Mouse (Mus musculus): ENCODE results near the gene Mga. TPM values are rescaled to one million over a fixed set of nuclear protein-coding genes. Genes with fewer than 3 reads are reported as not detected.

Mga gene
- 11.3 and 22.1 TPM in 2 replicates for polyA plus RNA-seq (2011; ENCODE audit: insufficient read depth, insufficient read length, low replicate concordance, missing spikeins)

DNA sequence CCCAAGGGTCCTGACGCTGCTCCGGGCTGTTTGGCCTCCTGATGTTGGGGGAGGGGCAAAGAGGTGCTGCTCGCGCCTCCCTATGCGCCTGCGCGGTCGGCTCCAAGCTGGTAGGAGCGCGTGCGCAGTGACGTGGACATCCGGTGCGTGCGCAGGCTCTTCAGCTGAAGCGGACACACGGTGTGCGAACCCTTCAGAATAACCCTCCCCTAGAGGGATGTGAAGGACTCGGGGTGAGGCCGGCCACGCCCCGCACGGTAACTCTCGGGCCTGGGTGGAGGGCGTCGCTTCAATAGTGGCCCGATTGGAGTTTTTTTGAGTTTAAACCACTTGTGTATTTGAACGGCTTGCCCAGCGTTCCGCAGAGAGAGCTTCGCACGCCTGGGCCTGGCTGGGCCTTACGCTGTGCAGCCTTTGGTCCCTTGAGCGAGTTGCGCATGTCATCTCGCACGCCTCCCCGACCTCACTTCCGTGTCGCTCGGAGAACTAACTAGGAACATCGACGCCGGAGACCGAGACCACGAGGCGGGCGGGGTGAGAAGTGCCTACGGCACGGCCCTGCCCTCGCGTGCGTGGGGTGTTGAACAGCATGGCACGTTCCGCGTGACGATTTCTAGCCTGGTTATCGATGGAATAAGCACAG, at the start of gene Mga:
Mga (plus strand) TSS at position 139 of the 643 bp plus-strand sequence.
- no peak for TF ChIP-seq CTCF (IDR thresholded peaks at IDR 0.05; ENCODE audit: control insufficient read depth, insufficient read depth, low read length)
- peak; percentile 50; the same call in 1 of the 2 replicates for TF ChIP-seq POLR2A (IDR thresholded peaks at IDR 0.05; ENCODE audit: borderline replicate concordance, control insufficient read depth, low read depth, low read length)
- Histone ChIP-seq H3K27ac (ENCODE audit: control insufficient read depth, insufficient read depth, low read depth, low read length, poor library complexity) (peak within 1 kb of the TSS; percentile 86), H3K4me3 (replicated peaks; ENCODE audit: control insufficient read depth, low read depth, low read length) (peak within 1 kb of the TSS; percentile 78), H3K4me1 (ENCODE audit: control insufficient read depth, insufficient read depth, low read length) (peaks cover 2% of the 10 kb centered on the region; the same call in 1 of the 2 replicates)
- WGBS = under 1% methylated on average over 58 of the region's 58 CpGs

DNA sequence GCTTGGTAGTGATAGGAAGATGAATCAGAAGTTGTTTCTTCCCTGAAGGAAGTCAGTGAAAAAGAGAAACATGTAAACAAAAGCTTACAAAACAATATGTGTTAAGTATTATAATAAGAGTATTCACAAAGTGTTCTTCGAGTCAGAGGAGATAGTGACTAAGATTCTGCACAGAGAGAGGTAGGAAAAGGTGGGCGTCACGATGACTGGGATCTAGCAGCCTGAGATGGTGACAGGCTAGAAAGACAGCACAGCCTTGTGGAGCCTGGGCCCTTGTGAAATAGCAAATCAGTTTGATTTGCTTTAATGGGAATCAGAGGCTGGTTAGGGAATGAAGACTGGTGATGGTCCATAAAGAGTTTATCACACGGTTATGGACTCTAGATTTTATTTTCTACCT, 43.2 kb upstream of the Mga start:
- TF ChIP-seq POLR2A (IDR thresholded peaks at IDR 0.05; ENCODE audit: borderline replicate concordance, control insufficient read depth, low read depth, low read length) = no peak
- no peak for TF ChIP-seq CTCF (IDR thresholded peaks at IDR 0.05; ENCODE audit: control insufficient read depth, insufficient read depth, low read length)
- Histone ChIP-seq H3K4me3 (replicated peaks; ENCODE audit: control insufficient read depth, low read depth, low read length) (no peak overlapping the region), H3K4me1 (ENCODE audit: control insufficient read depth, insufficient read depth, low read length) (no peaks in the 10 kb centered on the region), H3K27ac (ENCODE audit: control insufficient read depth, insufficient read depth, low read depth, low read length, poor library complexity) (no peak overlapping the region)
- WGBS = 82% methylated on average over 4 of the region's 4 CpGs

DNA sequence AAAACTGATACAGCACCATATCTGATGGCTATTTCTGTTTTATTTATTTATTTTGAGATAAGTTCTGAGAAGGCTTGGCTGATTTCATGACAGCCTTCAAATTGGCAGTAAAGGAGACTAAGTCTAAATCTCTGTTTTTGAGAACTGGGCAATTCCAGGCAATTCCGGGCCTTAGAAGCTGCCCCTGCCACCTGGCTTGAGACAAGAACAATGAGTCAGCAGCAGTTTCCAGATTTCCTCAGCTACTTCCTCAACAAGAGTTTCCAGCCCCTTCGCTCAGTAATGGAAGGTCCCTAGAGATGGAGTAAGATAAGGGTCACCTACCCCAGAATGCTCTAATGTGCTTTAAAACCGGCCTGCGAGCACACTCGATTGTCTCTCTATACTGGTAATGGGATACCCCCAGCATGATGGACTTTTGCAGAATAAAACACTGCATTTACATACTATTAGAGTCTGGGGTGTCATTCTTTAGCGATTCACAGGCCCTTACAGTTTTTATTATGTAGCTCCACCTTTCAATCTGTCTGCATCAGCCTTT, 41.6 kb upstream of the Mga start:
- no peak overlapping the region for H3K4me3 ChIP-seq (replicated peaks; ENCODE audit: control insufficient read depth, low read depth, low read length)
- no peak overlapping the region for H3K27ac ChIP-seq (ENCODE audit: control insufficient read depth, insufficient read depth, low read depth, low read length, poor library complexity)
- WGBS = 69% methylated on average over 6 of the region's 6 CpGs
- TF ChIP-seq POLR2A (IDR thresholded peaks at IDR 0.05; ENCODE audit: borderline replicate concordance, control insufficient read depth, low read depth, low read length) (no peak), CTCF (IDR thresholded peaks at IDR 0.05; ENCODE audit: control insufficient read depth, insufficient read depth, low read length) (no peak)
- H3K4me1 ChIP-seq (ENCODE audit: control insufficient read depth, insufficient read depth, low read length) = no peaks in the 10 kb centered on the region

- H3K4me3 ChIP-seq (replicated peaks; ENCODE audit: control insufficient read depth, low read depth, low read length) = no peak overlapping the region
- WGBS = 81% methylated on average over 2 of the region's 2 CpGs
- no peak overlapping the region for H3K27ac ChIP-seq (ENCODE audit: control insufficient read depth, insufficient read depth, low read depth, low read length, poor library complexity)
- no peak for TF ChIP-seq POLR2A (IDR thresholded peaks at IDR 0.05; ENCODE audit: borderline replicate concordance, control insufficient read depth, low read depth, low read length)
- no peak for TF ChIP-seq CTCF (IDR thresholded peaks at IDR 0.05; ENCODE audit: control insufficient read depth, insufficient read depth, low read length)
- no peaks in the 10 kb centered on the region for H3K4me1 ChIP-seq (ENCODE audit: control insufficient read depth, insufficient read depth, low read length)
These were observed 39.7 kb upstream of the Mga start for GRCm38 (mm10) chr2:119857341-119857740.

GRCm38 (mm10) chr2:119864484-119864883, 32.5 kb upstream of the Mga start:
- Histone ChIP-seq H3K27ac (ENCODE audit: control insufficient read depth, insufficient read depth, low read depth, low read length, poor library complexity) (no peak overlapping the region), H3K4me1 (ENCODE audit: control insufficient read depth, insufficient read depth, low read length) (no peaks in the 10 kb centered on the region), H3K4me3 (replicated peaks; ENCODE audit: control insufficient read depth, low read depth, low read length) (no peak overlapping the region)
- 56% methylated on average over 4 of the region's 4 CpGs for WGBS
- TF ChIP-seq POLR2A (IDR thresholded peaks at IDR 0.05; ENCODE audit: borderline replicate concordance, control insufficient read depth, low read depth, low read length) = no peak
- TF ChIP-seq CTCF (IDR thresholded peaks at IDR 0.05; ENCODE audit: control insufficient read depth, insufficient read depth, low read length) = no peak

DNA sequence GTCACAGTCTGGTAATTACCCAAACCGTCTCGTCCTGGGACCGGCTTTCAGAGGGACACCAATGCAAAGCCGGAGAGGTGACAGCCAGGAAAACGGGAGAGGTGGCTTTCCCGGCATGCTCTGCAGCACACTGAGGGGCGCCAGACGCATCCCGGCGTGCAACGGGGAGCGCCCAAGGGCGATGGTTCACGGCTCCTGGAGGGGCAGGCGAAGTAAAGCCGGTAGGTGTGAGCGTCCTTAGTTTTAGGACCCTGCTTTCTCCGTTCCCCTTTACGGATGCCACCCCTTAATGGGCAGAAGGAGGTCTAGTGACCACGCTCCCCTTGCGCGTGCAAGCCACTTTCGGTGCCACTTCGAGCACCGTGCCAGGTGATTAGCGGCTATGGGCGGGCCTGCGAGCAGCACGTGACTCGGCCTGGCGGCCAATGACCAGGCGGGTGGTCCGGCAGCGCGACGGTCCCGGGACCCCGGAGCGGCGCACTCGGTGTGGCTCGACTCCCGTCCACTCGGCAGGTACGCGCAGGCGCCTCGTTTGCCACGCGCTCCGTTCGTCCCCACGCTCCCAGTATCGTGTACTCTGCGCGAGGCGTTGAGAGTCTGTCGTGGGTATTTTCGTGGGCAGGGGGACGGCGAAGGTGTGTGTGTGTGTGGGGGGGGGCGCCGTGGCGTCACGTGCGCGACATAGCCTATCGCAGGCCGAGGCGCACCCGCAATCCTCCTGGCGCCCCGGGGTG, 24.5 kb upstream of the Mga start:
- 1% methylated on average over 73 of the region's 73 CpGs for WGBS
- Histone ChIP-seq H3K4me3 (replicated peaks; ENCODE audit: control insufficient read depth, low read depth, low read length) (peak overlapping the region; percentile 75), H3K4me1 (ENCODE audit: control insufficient read depth, insufficient read depth, low read length) (no peaks in the 10 kb centered on the region; the same call in 1 of the 2 replicates), H3K27ac (ENCODE audit: control insufficient read depth, insufficient read depth, low read depth, low read length, poor library complexity) (peak overlapping the region; percentile 46)
- TF ChIP-seq POLR2A (IDR thresholded peaks at IDR 0.05; ENCODE audit: borderline replicate concordance, control insufficient read depth, low read depth, low read length) (peak; percentile 5; the same call in 1 of the 2 replicates), CTCF (IDR thresholded peaks at IDR 0.05; ENCODE audit: control insufficient read depth, insufficient read depth, low read length) (peak; percentile 11; the same call in 1 of the 2 replicates)

- Histone ChIP-seq H3K4me1 (ENCODE audit: control insufficient read depth, insufficient read depth, low read length) (no peaks in the 10 kb centered on the region; the same call in 1 of the 2 replicates), H3K27ac (ENCODE audit: control insufficient read depth, insufficient read depth, low read depth, low read length, poor library complexity) (peak overlapping the region; percentile 46; the same call in 1 of the 2 replicates), H3K4me3 (replicated peaks; ENCODE audit: control insufficient read depth, low read depth, low read length) (peak overlapping the region; percentile 75)
- no peak for TF ChIP-seq CTCF (IDR thresholded peaks at IDR 0.05; ENCODE audit: control insufficient read depth, insufficient read depth, low read length)
- TF ChIP-seq POLR2A (IDR thresholded peaks at IDR 0.05; ENCODE audit: borderline replicate concordance, control insufficient read depth, low read depth, low read length) = no peak
- 1% methylated on average over 39 of the region's 39 CpGs for WGBS
These were observed 23.9 kb upstream of the Mga start for GRCm38 (mm10) chr2:119873105-119873464.

GRCm38 (mm10) chr2:119875981-119876380, 21.0 kb upstream of the Mga start:
- TF ChIP-seq POLR2A (IDR thresholded peaks at IDR 0.05; ENCODE audit: borderline replicate concordance, control insufficient read depth, low read depth, low read length) = no peak
- TF ChIP-seq CTCF (IDR thresholded peaks at IDR 0.05; ENCODE audit: control insufficient read depth, insufficient read depth, low read length) = no peak
- H3K27ac ChIP-seq (ENCODE audit: control insufficient read depth, insufficient read depth, low read depth, low read length, poor library complexity) = no peak overlapping the region
- no peaks in the 10 kb centered on the region; the same call in 1 of the 2 replicates for H3K4me1 ChIP-seq (ENCODE audit: control insufficient read depth, insufficient read depth, low read length)
- H3K4me3 ChIP-seq (replicated peaks; ENCODE audit: control insufficient read depth, low read depth, low read length) = no peak overlapping the region
